Mouse (Mus musculus) subcutaneous adipose tissue, adult 2 months (tissue): ENCODE measurements around the gene Spin2-ps6. TPM values are rescaled to one million over a fixed set of nuclear protein-coding genes. Genes with fewer than 3 reads are reported as not detected.

Experiments
- polyA plus RNA-seq: library from polyadenylated mRNA; depleted of rRNA; stranded (reverse); fragments of >200 nt; gene quantifications from 2 replicates; pipeline ENCODE4 v1.2.3, GENCODE M21; 2012; ENCODE audit warnings: low replicate concordance; rRNA removed

Gene Spin2-ps6
- polyA plus RNA-seq, result not detected in 2 replicates

GRCm38 (mm10) chrX:33234569-33234968 is at the start of gene Spin2-ps6:
Gene Spin2-ps6 (plus strand): TSS chrX:33234869.

Other genes starting within 250 kb of the Spin2-ps6 start
- not detected in 2 replicates for gene Btbd35f12, start 78.5 kb downstream of the Spin2-ps6 start, polyA plus RNA-seq